Mouse (Mus musculus) embryonic stem cell, embryonic (primary cell): ENCODE measurements around the gene Arl9.
"Not testable (repeated sequence)": the region's sequence is repeated elsewhere in the genome, so short reads cannot be mapped to it uniquely, and the experiment has no call there.

Source experiments
- CTCF ChIA-PET, 4 experiments: fragments of 300-600 bp in 2 of 4; fragments of 350-600 bp in 2 of 4; sonication (Branson Sonifier 250); formaldehyde crosslinking; loops; one replicate each; lab custom pipeline; 2022; ENCODE audit warnings: inconsistent platforms in 2 of 4; lab: Charles Lee
- POLR2A ChIA-PET, 4 experiments: fragments of 300-600 bp in 2 of 4; fragments of 350-600 bp in 2 of 4; sonication (Branson Sonifier 250); formaldehyde crosslinking; loops; one replicate each; lab custom pipeline; 2022; ENCODE audit warnings: antibody characterized with exemption in 4 of 4, inconsistent platforms in 1 of 4; lab: Charles Lee

Gene Arl9

DNA sequence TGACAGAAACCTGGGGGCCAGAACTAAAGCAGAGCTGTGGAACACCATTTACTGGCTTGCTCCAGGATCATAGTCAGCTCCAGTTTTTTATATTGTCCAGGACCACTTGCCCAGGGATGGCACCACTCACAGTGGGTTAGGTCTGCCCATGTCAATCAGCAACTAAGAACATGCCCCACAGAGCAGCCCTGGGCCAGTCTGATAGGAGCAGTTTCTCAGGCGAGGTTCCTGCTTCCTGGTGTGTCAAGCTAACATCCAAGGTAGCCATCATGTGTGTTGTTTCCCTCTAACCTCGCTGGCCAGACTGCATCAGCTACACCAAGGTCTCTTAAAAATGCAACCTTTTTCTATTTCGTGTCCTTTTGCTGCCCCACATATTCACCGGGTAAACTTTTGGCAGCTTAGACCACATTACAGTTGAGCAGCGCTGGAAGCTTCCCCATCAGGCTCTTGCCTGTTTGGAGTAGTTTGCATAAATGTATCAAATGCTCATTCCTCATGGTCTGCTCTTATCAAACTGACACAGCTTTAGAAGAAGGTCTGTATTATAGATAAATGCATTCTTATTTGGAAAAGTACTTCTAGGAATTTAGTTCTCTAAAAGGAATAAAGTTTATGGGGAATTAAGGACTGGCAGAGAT lies 10.6 kb upstream of the Arl9 start:
- CTCF ChIA-PET: interaction anchor here in 2 of 4 experiments (1.4 to 1.5 kb wide), 2 partner anchors 9 kb away, joined by 3 to 4 read pairs; no protein-coding TSS in a partner anchor
- POLR2A ChIA-PET: interaction anchor here in 1 of 4 experiments (0.7 to 1.3 kb wide), 2 partner anchors 9 to 124 kb away, joined by 3 to 7 read pairs; no protein-coding TSS in a partner anchor

GRCm38 (mm10) chr5:76998416-76998815 lies 5.4 kb upstream of the Arl9 start:
- ChIA-PET POLR2A (interaction anchor here in 2 of 4 experiments (0.6 to 1.8 kb wide), 5 partner anchors 10 to 857 kb away, joined by 3 to 5 read pairs (median 3); no protein-coding TSS in a partner anchor), CTCF (interaction anchor here (0.8 to 2.3 kb wide), 12 partner anchors 14 to 232 kb away, joined by 3 to 14 read pairs (median 4); no protein-coding TSS in a partner anchor)

- CTCF ChIA-PET: interaction anchor here in 1 of 4 experiments (0.9 kb wide), 1 partner anchor 56 kb away, joined by 3 read pairs; no protein-coding TSS in a partner anchor
- POLR2A ChIA-PET: interaction anchor here in 1 of 4 experiments (1.3 to 1.5 kb wide), 2 partner anchors 8 to 23 kb away, joined by 4 to 5 read pairs; no protein-coding TSS in a partner anchor
These were observed 2.7 kb upstream of the Arl9 start for GRCm38 (mm10) chr5:77001192-77001591.

GRCm38 (mm10) chr5:77010352-77010751 lies 6.5 kb downstream of the Arl9 start:
- CTCF ChIA-PET: no interaction called here

DNA sequence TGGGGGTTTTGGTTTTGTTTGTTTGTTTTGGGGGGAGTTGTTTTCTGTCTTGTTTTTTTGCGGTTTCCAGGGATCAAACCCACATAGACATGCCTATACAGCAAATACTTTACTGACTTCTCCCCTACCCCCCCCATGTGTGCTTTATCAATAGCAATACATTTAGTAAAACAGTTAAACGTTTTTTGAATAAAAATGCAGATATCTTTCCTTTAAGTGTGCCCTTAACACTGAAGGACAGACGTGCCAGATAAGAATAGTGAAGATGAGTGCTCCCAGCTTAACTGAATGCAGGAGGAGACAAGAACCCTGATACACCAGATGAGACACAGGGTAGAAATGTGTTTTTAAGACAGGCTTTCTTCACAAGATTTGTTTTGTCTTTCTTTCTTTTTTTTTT lies 7.2 kb downstream of the Arl9 start:
- POLR2A ChIA-PET: no interaction called here
- CTCF ChIA-PET: no interaction called here

More at GRCm38 (mm10) chr5:77010352-77010751, 6.5 kb downstream of the Arl9 start:
- POLR2A ChIA-PET: interaction anchor here in 1 of 4 experiments (1.8 kb wide), 1 partner anchor 10 kb away, joined by 5 read pairs; no protein-coding TSS in a partner anchor

DNA sequence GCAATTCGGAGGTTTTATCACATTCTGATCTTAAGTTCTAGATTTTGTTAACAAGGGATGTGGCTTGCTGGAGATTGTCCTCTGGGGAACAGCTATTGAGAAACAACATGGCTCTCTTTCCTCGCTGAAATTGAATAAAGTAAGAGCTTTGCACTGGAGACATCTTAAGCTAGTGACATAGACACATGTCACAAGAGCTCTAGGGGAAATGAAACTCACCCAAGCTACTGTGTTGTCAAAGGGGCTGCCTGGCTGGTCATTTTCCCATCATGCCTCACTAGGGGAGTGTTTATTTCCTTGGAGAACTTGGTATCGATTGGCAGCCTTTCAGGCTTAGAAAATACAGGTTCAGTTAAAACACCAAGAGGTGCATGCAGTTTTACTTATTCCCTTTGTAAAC lies 9.3 kb downstream of the Arl9 start:
- ChIA-PET POLR2A (interaction anchor here in 2 of 4 experiments (0.7 to 0.9 kb wide), 2 partner anchors 14 to 18 kb away, joined by 3 to 5 read pairs; no protein-coding TSS in a partner anchor), CTCF (interaction anchor here in 2 of 4 experiments (0.5 to 0.7 kb wide), 3 partner anchors 16 to 535 kb away, joined by 3 to 7 read pairs (median 5); no protein-coding TSS in a partner anchor)

DNA sequence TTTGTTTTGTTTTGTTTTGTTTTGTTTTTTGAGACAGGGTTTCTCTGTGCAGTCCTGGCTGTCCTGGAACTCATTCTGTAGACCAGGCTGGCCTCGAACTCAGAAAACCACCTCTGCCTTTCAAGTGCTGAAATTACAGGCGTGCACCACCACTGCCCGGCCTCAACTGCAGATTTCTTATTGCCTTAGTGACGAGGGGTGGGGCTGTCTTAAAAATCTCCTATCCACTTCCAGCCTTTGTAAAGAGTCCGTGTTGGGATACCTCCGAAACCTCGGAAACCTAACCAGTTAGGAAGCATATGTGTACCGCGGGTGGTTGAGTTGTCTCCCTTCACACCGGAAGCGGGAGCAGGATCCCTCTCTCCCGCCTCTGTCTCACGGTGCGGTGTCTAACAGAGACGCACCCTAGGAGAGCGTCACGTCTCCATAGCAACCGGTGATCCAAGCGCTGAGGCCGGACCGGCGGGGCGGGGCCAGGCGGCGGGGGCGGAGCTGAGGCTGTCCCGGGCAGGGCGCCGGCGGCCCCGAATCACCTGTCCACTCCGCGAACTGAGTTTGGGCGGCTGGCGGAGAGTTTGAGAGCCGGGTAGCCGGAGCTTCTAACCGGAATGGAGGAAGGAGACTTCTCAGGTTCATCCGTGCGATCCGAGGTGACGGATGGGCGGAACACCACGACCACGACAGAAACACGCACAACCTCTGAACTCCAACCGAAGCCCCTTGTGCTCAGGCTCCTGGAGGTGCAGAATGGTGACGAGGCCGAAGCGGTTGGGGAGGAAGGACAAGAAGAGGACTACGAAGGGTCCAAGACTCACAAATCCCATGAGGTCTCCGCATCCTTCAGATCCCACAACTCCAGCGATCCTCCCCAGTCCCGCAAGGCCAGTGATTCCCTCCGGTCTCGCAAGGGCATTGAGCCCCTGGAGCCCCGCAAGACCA lies 12.0 kb downstream of the Arl9 start, which contains the start of gene Thegl:
TSS of gene Thegl (plus strand) at position 480 of the 939 bp plus-strand sequence.
- ChIA-PET CTCF (interaction anchor here in 2 of 4 experiments (0.6 to 1.1 kb wide), 2 partner anchors 46 to 178 kb away, joined by 3 to 6 read pairs; no protein-coding TSS in a partner anchor), POLR2A (interaction anchor here in 2 of 4 experiments (0.5 to 1.0 kb wide), 2 partner anchors 17 to 24 kb away, joined by 3 read pairs; no protein-coding TSS in a partner anchor)

DNA sequence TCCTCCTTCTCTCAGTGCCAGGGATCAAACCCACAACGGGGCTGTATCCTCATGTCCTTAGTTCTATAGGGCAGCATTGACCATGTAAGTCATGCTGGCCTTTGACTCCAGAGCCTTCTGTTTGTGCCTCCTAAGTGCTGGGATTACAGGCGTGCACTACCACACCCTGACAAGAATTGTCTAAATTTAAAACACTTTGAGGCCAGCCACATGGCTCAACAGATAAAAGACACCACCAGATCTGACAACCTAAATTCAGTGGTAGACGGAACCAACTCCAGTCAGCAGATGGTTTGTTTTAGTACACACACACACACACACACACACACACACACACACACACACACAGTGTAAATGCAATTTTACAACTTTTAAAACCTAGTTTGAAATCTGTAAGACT lies 24.2 kb downstream of the Arl9 start:
- POLR2A ChIA-PET: no interaction called here
- CTCF ChIA-PET: interaction anchor here in 1 of 4 experiments (0.8 kb wide), 1 partner anchor 10 kb away, joined by 3 read pairs; no protein-coding TSS in a partner anchor

DNA sequence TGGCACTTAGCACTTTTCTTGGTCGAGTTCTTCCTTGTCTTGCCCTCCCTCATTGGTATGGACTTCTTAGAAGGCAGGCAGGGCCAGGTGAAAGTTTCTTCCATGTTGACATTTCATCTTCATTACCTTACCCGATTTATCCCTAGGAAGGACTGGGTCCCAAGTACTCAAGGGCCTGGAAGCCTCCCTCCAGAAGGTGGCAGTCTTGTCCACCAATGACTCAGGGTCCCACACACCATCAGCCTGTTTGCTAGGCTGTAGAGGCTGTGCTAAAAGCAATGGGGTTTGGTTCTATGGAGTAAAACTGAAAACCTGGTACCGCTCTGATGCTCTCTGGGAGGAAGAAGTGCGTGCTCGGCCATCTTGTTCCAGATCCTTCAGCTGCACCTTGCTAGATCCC lies 25.9 kb downstream of the Arl9 start:
- CTCF ChIA-PET: interaction anchor here in 2 of 4 experiments (0.7 to 1.1 kb wide), 3 partner anchors 9 to 32 kb away, joined by 3 to 7 read pairs (median 3); no protein-coding TSS in a partner anchor
- POLR2A ChIA-PET: no interaction called here

DNA sequence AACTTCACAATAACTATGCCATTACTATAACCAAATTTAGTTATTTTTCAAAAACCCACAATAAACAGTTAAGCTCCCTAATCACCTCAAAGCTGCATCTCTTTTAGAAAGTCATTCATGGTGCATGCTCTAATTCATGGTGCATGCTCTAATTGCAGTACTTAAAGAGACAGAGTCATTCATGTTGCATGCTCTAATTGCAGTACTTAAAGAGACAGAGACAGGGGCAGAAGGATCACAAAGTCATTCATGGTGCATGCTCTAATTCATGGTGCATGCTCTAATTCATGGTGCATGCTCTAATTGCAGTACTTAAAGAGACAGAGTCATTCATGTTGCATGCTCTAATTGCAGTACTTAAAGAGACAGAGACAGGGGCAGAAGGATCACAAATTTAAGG lies 31.2 kb downstream of the Arl9 start:
- CTCF ChIA-PET: interaction anchor here in 1 of 4 experiments (0.6 kb wide), 1 partner anchor 1881 kb away, joined by 3 read pairs; no protein-coding TSS in a partner anchor
- POLR2A ChIA-PET: not testable (repeated sequence)

GRCm38 (mm10) chr5:77038451-77038850 lies 34.6 kb downstream of the Arl9 start:
- ChIA-PET CTCF (interaction anchor here in 1 of 4 experiments (0.9 to 1.2 kb wide), 3 partner anchors 9 to 185 kb away, joined by 3 to 4 read pairs (median 3); no protein-coding TSS in a partner anchor), POLR2A (interaction anchor here in 2 of 4 experiments (0.7 to 1.0 kb wide), 2 partner anchors 64 to 328 kb away, joined by 3 read pairs; partner anchors contain the start of gene Srp72 (in 1 of the 2))

DNA sequence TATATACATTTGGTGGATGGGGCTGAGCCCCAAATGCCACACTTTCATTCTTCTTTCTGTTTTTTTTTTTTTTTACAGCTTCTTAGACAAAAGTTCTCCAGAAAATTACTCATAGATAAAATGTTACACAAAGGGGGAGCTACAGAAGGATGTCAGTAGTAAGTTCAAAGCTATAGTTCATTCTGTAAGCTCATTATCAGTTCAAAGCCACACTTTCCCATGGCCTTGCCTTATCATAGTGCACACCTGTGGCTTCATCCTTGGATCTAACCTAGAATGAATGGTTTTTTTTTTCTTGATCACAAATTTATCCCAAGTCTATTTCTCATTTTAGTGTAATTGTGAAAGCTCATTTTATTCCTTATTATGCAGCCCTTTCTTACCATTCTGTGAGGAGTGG lies 35.5 kb downstream of the Arl9 start:
- POLR2A ChIA-PET: interaction anchor here in 1 of 4 experiments (0.7 kb wide), 1 partner anchor 24 kb away, joined by 3 read pairs; the partner anchor contains the start of gene Thegl
- CTCF ChIA-PET: interaction anchor here in 2 of 4 experiments (0.6 to 1.2 kb wide), 4 partner anchors 10 to 183 kb away, joined by 3 to 5 read pairs (median 3); no protein-coding TSS in a partner anchor

DNA sequence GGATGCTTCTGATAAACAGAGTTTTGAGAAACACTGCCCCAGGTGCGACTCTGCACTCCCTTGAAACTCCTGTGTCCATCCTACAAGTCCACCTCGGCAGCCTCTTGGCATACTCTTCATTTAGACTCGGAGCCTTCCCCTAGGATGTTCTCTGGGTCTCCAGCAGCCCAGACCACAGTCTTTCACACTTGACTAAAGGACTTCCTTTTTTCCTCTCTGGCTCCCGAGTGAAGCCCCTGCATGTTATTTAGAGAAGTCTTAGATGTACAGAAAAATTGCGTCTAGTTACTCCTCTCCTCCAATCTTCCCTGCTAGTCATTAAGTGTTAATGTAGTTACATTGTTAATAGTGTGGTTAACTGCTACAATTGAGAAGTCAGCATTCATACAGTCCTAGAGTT lies 40.5 kb downstream of the Arl9 start:
- ChIA-PET POLR2A (no interaction called here), CTCF (no interaction called here)

DNA sequence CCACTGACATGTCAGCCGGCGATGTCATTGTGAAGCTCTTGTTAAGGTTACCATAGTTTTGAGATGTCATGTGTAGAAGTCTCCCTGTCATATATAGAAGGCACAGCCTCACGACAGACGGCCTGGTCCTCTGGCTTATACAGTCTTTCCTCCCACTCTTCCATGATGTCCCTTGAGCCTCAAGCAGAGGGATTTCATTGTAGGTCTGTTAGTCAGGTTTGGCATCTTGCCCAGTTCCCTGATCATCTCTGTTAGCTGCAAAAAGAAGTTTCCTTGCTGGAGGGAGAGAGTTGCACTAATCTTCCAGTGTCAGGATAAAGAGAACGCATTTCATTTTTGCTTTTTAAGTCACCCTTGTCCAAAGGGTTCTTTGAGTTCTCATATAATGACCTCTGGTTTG lies 48.8 kb downstream of the Arl9 start:
- POLR2A ChIA-PET: no interaction called here
- CTCF ChIA-PET: interaction anchor here in 2 of 4 experiments (0.5 to 0.6 kb wide), 3 partner anchors 12 to 766 kb away, joined by 3 read pairs; no protein-coding TSS in a partner anchor

- POLR2A ChIA-PET: no interaction called here
These were observed 53.1 kb downstream of the Arl9 start for GRCm38 (mm10) chr5:77056881-77057440.

More at GRCm38 (mm10) chr5:77056881-77057440, 53.1 kb downstream of the Arl9 start:
- CTCF ChIA-PET: interaction anchor here in 2 of 4 experiments (0.8 to 1.0 kb wide), 2 partner anchors 56 to 229 kb away, joined by 3 read pairs; no protein-coding TSS in a partner anchor
